Mouse (Mus musculus) limb, embryonic 10.5 days (tissue): ENCODE measurements around the gene Snrpd3. TPM values are rescaled to one million over a fixed set of nuclear protein-coding genes. Genes with fewer than 3 reads are reported as not detected.
A peak's percentile ranks its signal among the peaks of the same experiment; 100 is the strongest.
"Not testable (repeated sequence)": the region's sequence is repeated elsewhere in the genome, so short reads cannot be mapped to it uniquely, and the experiment has no call there.

Experiments used
- DNase-seq: peaks from one replicate; pipeline ENCODE4 v3.0.0-alpha.2; 2017; ENCODE audit warnings: low spot score
- H3K27ac ChIP-seq: fragments of 300-500 bp; sonication (generic); 2 replicates; pipeline ENCODE4 v1.5.1; 2016; ENCODE audit warnings: mild to moderate bottlenecking
- H3K27me3 ChIP-seq: fragments of 300-500 bp; sonication (generic); 2 replicates; pipeline ENCODE4 v1.6.1; 2016; ENCODE audit warnings: low read depth, mild to moderate bottlenecking; ENCODE audit not compliant: poor library complexity, severe bottlenecking
- H3K36me3 ChIP-seq: fragments of 300-500 bp; sonication (generic); 2 replicates; pipeline ENCODE4 v1.6.1; 2016; ENCODE audit warnings: mild to moderate bottlenecking, moderate library complexity
- H3K4me1 ChIP-seq: fragments of 300-500 bp; sonication (generic); 2 replicates; pipeline ENCODE4 v1.6.1; 2016
- H3K4me3 ChIP-seq: fragments of 300-500 bp; sonication (generic); 2 replicates; pipeline ENCODE4 v1.5.1; 2016; ENCODE audit warnings: mild to moderate bottlenecking, moderate library complexity
- H3K9me3 ChIP-seq: fragments of 300-500 bp; sonication (generic); replicated peaks from 2 replicates; pipeline ENCODE4 v1.6.1; 2016; ENCODE audit warnings: mild to moderate bottlenecking
- WGBS: fragments of 180-500 bp; shearing (Covaris S2); methylation state at CpG from one replicate; pipeline ENCODE4 v1.1.7; 2016; 5-methylcytosine and 5-hydroxymethylcytosine counted together
- polyA plus RNA-seq: library from polyadenylated mRNA; unstranded; fragments of >200 nt; fragmentation: Nextera tagmentation; extraction: Ambion mirVana; gene quantifications from 2 replicates; pipeline ENCODE4 v1.2.1, GENCODE M21; 2016

Snrpd3 gene
- polyA plus RNA-seq, result 255 and 295 TPM in 2 replicates

- no peaks in the 10 kb centered on the region for H3K9me3 ChIP-seq
- H3K27ac ChIP-seq, result peak within 1 kb of the TSS; percentile 89
- H3K4me3 ChIP-seq, result peak within 1 kb of the TSS; percentile 89
- peak; percentile 93 for DNase-seq
- no peaks in the 10 kb centered on the region for H3K27me3 ChIP-seq
- H3K4me1 ChIP-seq, result peaks cover 42% of the 10 kb centered on the region
- under 1% methylated on average over 47 of the region's 52 CpGs for WGBS
- peaks cover 36% of the 10 kb centered on the region for H3K36me3 ChIP-seq
These were observed at the start of gene Snrpd3 for GRCm38 (mm10) chr10:75517073-75517757. Gene Snrpd3 (plus strand): TSS chr10:75517551.

GRCm38 (mm10) chr10:75473411-75473810 lies 43.9 kb upstream of the Snrpd3 start:
- Histone ChIP-seq H3K4me3 (no peak overlapping the region), H3K4me1 (0 out of 2 replicates have a peak, but pooled peaks cover 6% of the 10 kb centered on the region), H3K27ac (no peak overlapping the region), H3K36me3 (no peaks in the 10 kb centered on the region), H3K27me3 (no peaks in the 10 kb centered on the region), H3K9me3 (no peaks in the 10 kb centered on the region)
- 64% methylated on average over 8 of the region's 8 CpGs for WGBS
- no peak for DNase-seq

- Histone ChIP-seq H3K9me3 (no peaks in the 10 kb centered on the region), H3K27ac (no peak overlapping the region), H3K4me3 (no peak overlapping the region), H3K27me3 (no peaks in the 10 kb centered on the region), H3K4me1 (0 out of 2 replicates have a peak, but pooled peaks cover 6% of the 10 kb centered on the region), H3K36me3 (no peaks in the 10 kb centered on the region)
- no peak for DNase-seq
- WGBS, result 41% methylated on average over 5 of the region's 5 CpGs
These were observed 42.8 kb upstream of the Snrpd3 start for GRCm38 (mm10) chr10:75474571-75474970.

- not testable (repeated sequence) for H3K4me3 ChIP-seq, DNase-seq, H3K9me3 ChIP-seq, H3K27ac ChIP-seq, H3K4me1 ChIP-seq, H3K36me3 ChIP-seq, H3K27me3 ChIP-seq
- WGBS, result 40% methylated on average over 5 of the region's 6 CpGs
These were observed 42.1 kb upstream of the Snrpd3 start for GRCm38 (mm10) chr10:75475139-75475850.

GRCm38 (mm10) chr10:75477034-75477433 lies 40.3 kb upstream of the Snrpd3 start:
- Histone ChIP-seq H3K36me3 (no peaks in the 10 kb centered on the region), H3K4me3 (no peak overlapping the region), H3K4me1 (0 out of 2 replicates have a peak, but pooled peaks cover 6% of the 10 kb centered on the region), H3K27me3 (no peaks in the 10 kb centered on the region), H3K27ac (no peak overlapping the region), H3K9me3 (no peaks in the 10 kb centered on the region)
- 84% methylated on average over 9 of the region's 9 CpGs for WGBS
- no peak for DNase-seq

GRCm38 (mm10) chr10:75479955-75480354 lies 37.4 kb upstream of the Snrpd3 start:
- H3K4me3 ChIP-seq, result no peak overlapping the region
- H3K4me1 ChIP-seq, result 0 out of 2 replicates have a peak, but pooled peaks cover 6% of the 10 kb centered on the region
- no peaks in the 10 kb centered on the region for H3K36me3 ChIP-seq
- DNase-seq, result no peak
- H3K27me3 ChIP-seq, result no peaks in the 10 kb centered on the region
- no peak overlapping the region for H3K27ac ChIP-seq
- H3K9me3 ChIP-seq, result no peaks in the 10 kb centered on the region
- 83% methylated on average over 2 of the region's 2 CpGs for WGBS

GRCm38 (mm10) chr10:75481703-75482102 lies 35.6 kb upstream of the Snrpd3 start:
- no peak for DNase-seq
- 83% methylated on average over 4 of the region's 4 CpGs for WGBS

GRCm38 (mm10) chr10:75482271-75482670 lies 35.1 kb upstream of the Snrpd3 start:
- no peak overlapping the region for H3K4me3 ChIP-seq
- 82% methylated on average over 5 of the region's 5 CpGs for WGBS
- no peak overlapping the region for H3K27ac ChIP-seq
- H3K27me3 ChIP-seq, result no peaks in the 10 kb centered on the region
- H3K4me1 ChIP-seq, result no peaks in the 10 kb centered on the region
- H3K9me3 ChIP-seq, result no peaks in the 10 kb centered on the region
- H3K36me3 ChIP-seq, result no peaks in the 10 kb centered on the region
- no peak for DNase-seq

More at GRCm38 (mm10) chr10:75481703-75482102, 35.6 kb upstream of the Snrpd3 start:
- Histone ChIP-seq H3K4me3 (no peak overlapping the region), H3K4me1 (0 out of 2 replicates have a peak, but pooled peaks cover 6% of the 10 kb centered on the region), H3K9me3 (no peaks in the 10 kb centered on the region), H3K27me3 (no peaks in the 10 kb centered on the region), H3K36me3 (no peaks in the 10 kb centered on the region), H3K27ac (no peak overlapping the region)

- no peak overlapping the region for H3K4me3 ChIP-seq
- DNase-seq, result no peak
- no peak overlapping the region for H3K27ac ChIP-seq
- H3K9me3 ChIP-seq, result no peaks in the 10 kb centered on the region
- H3K4me1 ChIP-seq, result no peaks in the 10 kb centered on the region
- no peaks in the 10 kb centered on the region for H3K36me3 ChIP-seq
- H3K27me3 ChIP-seq, result no peaks in the 10 kb centered on the region
- WGBS, result 88% methylated on average over 11 of the region's 11 CpGs
These were observed 34.4 kb upstream of the Snrpd3 start for GRCm38 (mm10) chr10:75482919-75483483.

- Histone ChIP-seq H3K27ac (no peak overlapping the region), H3K4me1 (no peaks in the 10 kb centered on the region), H3K27me3 (no peaks in the 10 kb centered on the region), H3K9me3 (no peaks in the 10 kb centered on the region), H3K4me3 (no peak overlapping the region), H3K36me3 (no peaks in the 10 kb centered on the region)
- WGBS, result 91% methylated on average over 6 of the region's 6 CpGs
- no peak for DNase-seq
These were observed 33.3 kb upstream of the Snrpd3 start for GRCm38 (mm10) chr10:75484066-75484465.

- DNase-seq, result no peak
- Histone ChIP-seq H3K27ac (no peak overlapping the region), H3K9me3 (no peaks in the 10 kb centered on the region), H3K4me3 (no peak overlapping the region), H3K36me3 (no peaks in the 10 kb centered on the region), H3K4me1 (no peaks in the 10 kb centered on the region), H3K27me3 (no peaks in the 10 kb centered on the region)
- 84% methylated on average over 6 of the region's 6 CpGs for WGBS
These were observed 32.6 kb upstream of the Snrpd3 start for GRCm38 (mm10) chr10:75484767-75485166.

- no peaks in the 10 kb centered on the region for H3K9me3 ChIP-seq
- no peaks in the 10 kb centered on the region for H3K27me3 ChIP-seq
- H3K4me3 ChIP-seq, result no peak overlapping the region
- 64% methylated on average over 9 of the region's 9 CpGs for WGBS
- DNase-seq, result peak; percentile 79
- no peak overlapping the region for H3K27ac ChIP-seq
- no peaks in the 10 kb centered on the region for H3K4me1 ChIP-seq
- H3K36me3 ChIP-seq, result no peaks in the 10 kb centered on the region
These were observed 31.0 kb upstream of the Snrpd3 start for GRCm38 (mm10) chr10:75486086-75486979.
